Mouse (Mus musculus) testis, adult 2 months (tissue): ENCODE measurements around the gene Tdrd9.

Experiments used
- CTCF ChIP-seq: fragments of 200-500 bp; IDR thresholded peaks from 2 replicates; pipeline ENCODE4 v1.5.1; 2012; ENCODE audit warnings: low read depth, mild to moderate bottlenecking, inconsistent platforms, low read length, moderate library complexity; ENCODE audit not compliant: control insufficient read depth, insufficient read depth, insufficient replicate concordance
- POLR2A ChIP-seq: fragments of 200-500 bp; IDR thresholded peaks from 2 replicates; pipeline ENCODE4 v1.6.1; 2012; ENCODE audit warnings: low read depth, mild to moderate bottlenecking, inconsistent platforms, low read length, moderate library complexity; ENCODE audit not compliant: control insufficient read depth

- no peak for TF ChIP-seq CTCF
- no peak for TF ChIP-seq POLR2A
Measured at GRCm38 (mm10) chr12:111978274-111978673, 6.9 kb downstream of the Tdrd9 start.
